Mouse (Mus musculus) small intestine, adult 2 months (tissue): ENCODE results near the gene Fam53a.

Experiments
- CTCF ChIP-seq: fragments of 200-500 bp; IDR thresholded peaks from 2 replicates; pipeline ENCODE4 v1.5.1; 2012; ENCODE audit warnings: low read depth, mild to moderate bottlenecking, control low read depth, inconsistent platforms, low read length, moderate library complexity, mixed read lengths; ENCODE audit not compliant: insufficient replicate concordance, insufficient read length; ENCODE audit errors: extremely low read depth
- POLR2A ChIP-seq: fragments of 200-500 bp; IDR thresholded peaks from 2 replicates; pipeline ENCODE4 v1.6.1; 2012; ENCODE audit warnings: low read depth, mild to moderate bottlenecking, control low read depth, inconsistent platforms, low read length, moderate library complexity

- TF ChIP-seq CTCF (no peak), POLR2A (no peak)
Observed at GRCm38 (mm10) chr5:33614391-33614790, 15.0 kb downstream of the Fam53a start.
